Mouse (Mus musculus): ENCODE results near the gene Hoxb1. TPM values are rescaled to one million over a fixed set of nuclear protein-coding genes. Genes with fewer than 3 reads are reported as not detected.
A peak's percentile ranks its signal among the peaks of the same experiment; 100 is the strongest.

The Hoxb1 gene
- not detected in 2 replicates for polyA plus RNA-seq (2016; fragmentation: Nextera tagmentation; extraction: Ambion mirVana)

GRCm38 (mm10) chr11:96365441-96366091 is at the start of gene Hoxb1:
Gene Hoxb1, plus strand, starts transcription at chr11:96365752.
- Histone ChIP-seq H3K27me3 (replicated peaks) (peaks cover 89% of the 10 kb centered on the region), H3K4me1 (replicated peaks) (peaks cover 4% of the 10 kb centered on the region; the same call in 1 of the 2 replicates), H3K4me3 (peak within 1 kb of the TSS; percentile 4; the same call in 1 of the 2 replicates), H3K9me3 (replicated peaks) (no peaks in the 10 kb centered on the region), H3K4me2 (peak within 1 kb of the TSS; percentile 20), H3K9ac (no peak within 1 kb of the TSS), H3K36me3 (no peaks in the 10 kb centered on the region), H3K27ac (ENCODE audit: poor library complexity, severe bottlenecking) (no peak within 1 kb of the TSS)
- WGBS, result 4% methylated on average over 26 of the region's 26 CpGs
- no peak for ATAC-seq (ENCODE audit: insufficient number of reproducible peaks, low FRiP score)

DNA sequence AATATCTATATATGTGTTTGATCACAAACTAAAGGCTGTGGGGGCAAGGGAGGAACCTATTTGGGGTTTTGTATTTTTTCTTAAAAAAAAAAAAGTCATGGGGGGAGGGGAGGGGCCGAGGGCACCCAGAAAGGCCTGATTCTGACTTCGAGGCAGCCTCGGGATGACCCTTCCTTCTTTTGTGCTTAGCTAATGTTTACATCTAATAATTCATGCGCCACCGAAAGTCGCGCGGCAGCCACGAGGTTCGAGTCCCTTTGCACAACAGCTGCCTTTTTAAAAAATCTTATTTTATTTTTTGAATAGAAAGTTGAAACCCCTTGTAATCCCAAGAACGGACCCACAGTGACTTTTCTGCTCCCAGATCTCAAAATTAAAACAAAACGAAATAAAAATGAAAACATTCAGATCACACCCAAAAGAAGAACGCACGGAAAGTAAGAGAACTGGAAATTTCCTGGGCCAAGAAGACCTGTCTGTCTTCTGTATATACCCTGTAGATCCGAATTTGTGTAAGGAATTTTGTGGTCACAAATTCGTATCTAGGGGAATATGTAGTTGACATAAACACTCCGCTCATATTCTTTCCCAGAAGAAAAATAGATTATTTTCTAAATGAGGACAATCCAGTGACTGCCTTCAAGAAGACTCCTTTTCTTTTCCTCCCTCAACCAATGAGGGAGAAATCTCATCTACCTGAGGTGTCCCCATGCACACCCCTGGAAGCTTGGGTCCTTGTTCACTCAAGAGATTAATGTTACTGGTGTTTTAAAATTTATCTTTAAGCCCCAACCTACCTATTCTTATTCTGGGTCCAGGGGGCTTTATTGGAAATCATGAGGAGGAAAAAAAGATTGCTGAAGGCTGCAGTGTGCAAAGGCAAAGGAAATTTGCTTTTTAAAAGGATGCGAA is 48.6 kb upstream of the Hoxb1 start:
- ATAC-seq (ENCODE audit: insufficient number of reproducible peaks, low FRiP score), result no peak
- Histone ChIP-seq H3K4me2 (no peak overlapping the region), H3K4me3 (no peak overlapping the region), H3K27ac (ENCODE audit: poor library complexity, severe bottlenecking) (no peak overlapping the region), H3K9me3 (replicated peaks) (no peaks in the 10 kb centered on the region), H3K36me3 (no peaks in the 10 kb centered on the region), H3K4me1 (replicated peaks) (peaks cover 16% of the 10 kb centered on the region), H3K9ac (no peak overlapping the region), H3K27me3 (replicated peaks) (peaks cover 96% of the 10 kb centered on the region)
- 13% methylated on average over 18 of the region's 18 CpGs for WGBS

GRCm38 (mm10) chr11:96317608-96318367 is 47.8 kb upstream of the Hoxb1 start, which contains the start of gene Hoxb4:
Gene Hoxb4, plus strand, starts transcription at chr11:96318267.
- peak within 1 kb of the TSS; percentile 58; the same call in 1 of the 2 replicates for H3K27ac ChIP-seq (ENCODE audit: poor library complexity, severe bottlenecking)
- WGBS, result 3% methylated on average over 28 of the region's 28 CpGs
- no peaks in the 10 kb centered on the region for H3K36me3 ChIP-seq
- peak within 1 kb of the TSS; percentile 55; the same call in 1 of the 2 replicates for H3K9ac ChIP-seq
- peaks cover 16% of the 10 kb centered on the region for H3K4me1 ChIP-seq (replicated peaks)
- no peaks in the 10 kb centered on the region for H3K9me3 ChIP-seq (replicated peaks)
- ATAC-seq (ENCODE audit: insufficient number of reproducible peaks, low FRiP score), result no peak
- peak within 1 kb of the TSS; percentile 54 for H3K4me3 ChIP-seq
- peaks cover 96% of the 10 kb centered on the region for H3K27me3 ChIP-seq (replicated peaks)
- H3K4me2 ChIP-seq, result peak within 1 kb of the TSS; percentile 66

DNA sequence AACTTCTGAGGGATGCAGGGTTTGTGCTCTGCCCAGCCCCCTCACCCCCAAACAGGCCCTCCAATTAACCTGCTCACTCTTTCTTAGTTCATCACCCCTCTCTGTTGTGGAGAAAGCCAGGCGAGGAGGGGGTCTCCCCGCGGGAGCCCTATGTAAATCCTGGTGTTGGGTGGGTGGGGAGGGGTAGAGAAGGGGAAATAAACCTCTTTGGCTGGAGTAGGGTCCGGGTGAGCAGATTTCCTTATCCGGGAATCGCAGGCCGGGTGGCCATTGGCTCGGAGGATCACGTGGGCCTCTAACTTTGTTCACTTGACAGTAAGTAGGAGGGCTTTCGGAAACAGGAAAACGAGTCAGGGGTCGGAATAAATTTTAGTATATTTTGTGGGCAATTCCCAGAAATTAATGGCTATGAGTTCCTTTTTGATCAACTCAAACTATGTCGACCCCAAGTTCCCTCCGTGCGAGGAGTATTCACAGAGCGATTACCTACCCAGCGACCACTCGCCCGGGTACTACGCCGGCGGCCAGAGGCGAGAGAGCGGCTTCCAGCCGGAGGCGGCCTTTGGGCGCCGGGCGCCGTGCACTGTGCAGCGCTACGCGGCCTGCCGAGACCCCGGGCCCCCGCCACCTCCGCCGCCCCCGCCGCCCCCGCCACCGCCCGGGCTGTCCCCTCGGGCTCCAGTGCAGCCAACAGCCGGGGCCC is 47.0 kb upstream of the Hoxb1 start:
- peak; percentile 74; the same call in 1 of the 2 replicates for ATAC-seq (ENCODE audit: insufficient number of reproducible peaks, low FRiP score)
- Histone ChIP-seq H3K4me2 (peak overlapping the region; percentile 66), H3K9me3 (replicated peaks) (no peaks in the 10 kb centered on the region), H3K27ac (ENCODE audit: poor library complexity, severe bottlenecking) (peak overlapping the region; percentile 58; the same call in 1 of the 2 replicates), H3K36me3 (no peaks in the 10 kb centered on the region), H3K4me1 (replicated peaks) (peaks cover 16% of the 10 kb centered on the region), H3K27me3 (replicated peaks) (peaks cover 96% of the 10 kb centered on the region), H3K4me3 (peak overlapping the region; percentile 54), H3K9ac (peak overlapping the region; percentile 55; the same call in 1 of the 2 replicates)
- under 1% methylated on average over 40 of the region's 45 CpGs for WGBS

- peak overlapping the region; percentile 58 for H3K27ac ChIP-seq (ENCODE audit: poor library complexity, severe bottlenecking)
- H3K4me2 ChIP-seq, result peak overlapping the region; percentile 66
- peak overlapping the region; percentile 54 for H3K4me3 ChIP-seq
- H3K36me3 ChIP-seq, result no peaks in the 10 kb centered on the region
- WGBS, result under 1% methylated on average over 34 of the region's 34 CpGs
- peak overlapping the region; percentile 55; the same call in 1 of the 2 replicates for H3K9ac ChIP-seq
- ATAC-seq (ENCODE audit: insufficient number of reproducible peaks, low FRiP score), result no peak
- H3K9me3 ChIP-seq (replicated peaks), result no peaks in the 10 kb centered on the region
- peaks cover 96% of the 10 kb centered on the region for H3K27me3 ChIP-seq (replicated peaks)
- H3K4me1 ChIP-seq (replicated peaks), result peaks cover 16% of the 10 kb centered on the region
Measured at GRCm38 (mm10) chr11:96319071-96319902, 46.3 kb upstream of the Hoxb1 start.

DNA sequence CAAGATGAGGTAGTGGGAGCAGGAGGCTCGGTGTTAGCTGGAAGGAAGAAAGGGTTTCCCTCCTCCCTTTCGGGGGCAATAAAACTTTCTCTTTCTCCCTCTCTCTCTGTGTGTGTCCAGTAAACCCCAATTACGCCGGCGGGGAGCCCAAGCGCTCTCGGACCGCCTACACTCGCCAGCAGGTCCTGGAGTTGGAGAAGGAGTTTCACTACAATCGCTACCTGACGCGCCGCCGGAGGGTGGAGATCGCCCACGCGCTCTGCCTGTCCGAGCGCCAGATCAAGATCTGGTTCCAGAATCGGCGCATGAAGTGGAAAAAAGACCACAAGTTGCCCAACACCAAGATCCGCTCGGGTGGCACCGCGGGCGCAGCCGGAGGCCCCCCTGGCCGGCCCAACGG is 45.6 kb upstream of the Hoxb1 start:
- WGBS, result 1% methylated on average over 29 of the region's 29 CpGs
- Histone ChIP-seq H3K4me3 (peak overlapping the region; percentile 54), H3K9me3 (replicated peaks) (no peaks in the 10 kb centered on the region), H3K9ac (no peak overlapping the region; the same call in 1 of the 2 replicates), H3K27ac (ENCODE audit: poor library complexity, severe bottlenecking) (peak overlapping the region; percentile 52), H3K4me2 (peak overlapping the region; percentile 66), H3K36me3 (no peaks in the 10 kb centered on the region), H3K4me1 (replicated peaks) (peaks cover 12% of the 10 kb centered on the region), H3K27me3 (replicated peaks) (peaks cover 96% of the 10 kb centered on the region)
- no peak for ATAC-seq (ENCODE audit: insufficient number of reproducible peaks, low FRiP score)

- Histone ChIP-seq H3K9ac (no peak overlapping the region), H3K27me3 (replicated peaks) (peaks cover 96% of the 10 kb centered on the region), H3K4me1 (replicated peaks) (peaks cover 12% of the 10 kb centered on the region), H3K9me3 (replicated peaks) (no peaks in the 10 kb centered on the region), H3K36me3 (no peaks in the 10 kb centered on the region), H3K4me3 (no peak overlapping the region), H3K27ac (ENCODE audit: poor library complexity, severe bottlenecking) (no peak overlapping the region), H3K4me2 (peak overlapping the region; percentile 27)
- no peak for ATAC-seq (ENCODE audit: insufficient number of reproducible peaks, low FRiP score)
- 7% methylated on average over 17 of the region's 17 CpGs for WGBS
Measured at GRCm38 (mm10) chr11:96320688-96321087, 44.9 kb upstream of the Hoxb1 start.

DNA sequence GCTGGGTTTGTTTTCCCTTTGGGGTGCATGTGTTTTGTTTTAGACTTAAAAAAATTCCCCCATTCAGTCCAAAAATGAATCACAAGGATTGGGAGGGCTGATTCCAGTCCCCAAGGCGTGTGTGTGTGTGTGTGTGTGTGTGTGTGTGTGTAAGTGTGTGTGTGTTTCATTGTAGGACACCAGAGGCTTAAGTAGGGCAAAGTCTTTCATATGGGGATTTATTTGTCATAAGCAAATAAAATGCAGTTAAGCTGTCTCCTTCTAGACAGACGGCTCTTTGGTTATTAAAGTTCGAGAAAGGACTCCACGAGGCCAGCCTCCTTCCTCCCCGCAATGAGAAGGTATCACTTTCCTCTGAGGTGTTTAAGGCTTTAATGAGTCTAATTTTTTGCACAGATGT is 43.7 kb upstream of the Hoxb1 start:
- H3K36me3 ChIP-seq, result no peaks in the 10 kb centered on the region
- H3K9me3 ChIP-seq (replicated peaks), result no peaks in the 10 kb centered on the region
- ATAC-seq (ENCODE audit: insufficient number of reproducible peaks, low FRiP score), result no peak
- no peak overlapping the region for H3K4me3 ChIP-seq
- H3K27me3 ChIP-seq (replicated peaks), result peaks cover 96% of the 10 kb centered on the region
- no peak overlapping the region for H3K4me2 ChIP-seq
- H3K9ac ChIP-seq, result no peak overlapping the region
- peaks cover 12% of the 10 kb centered on the region for H3K4me1 ChIP-seq (replicated peaks)
- 28% methylated on average over 5 of the region's 5 CpGs for whole genome bisulfite sequencing
- no peak overlapping the region for H3K27ac ChIP-seq (ENCODE audit: poor library complexity, severe bottlenecking)

- Histone ChIP-seq H3K36me3 (no peaks in the 10 kb centered on the region), H3K4me1 (replicated peaks) (peaks cover 12% of the 10 kb centered on the region), H3K27ac (ENCODE audit: poor library complexity, severe bottlenecking) (no peak overlapping the region), H3K9ac (no peak overlapping the region), H3K9me3 (replicated peaks) (no peaks in the 10 kb centered on the region), H3K4me3 (no peak overlapping the region), H3K27me3 (replicated peaks) (peaks cover 98% of the 10 kb centered on the region), H3K4me2 (no peak overlapping the region)
- no peak for ATAC-seq (ENCODE audit: insufficient number of reproducible peaks, low FRiP score)
- WGBS, result 17% methylated on average over 6 of the region's 6 CpGs
Measured at GRCm38 (mm10) chr11:96322738-96323137, 42.8 kb upstream of the Hoxb1 start.

Measured in heart, embryonic 12.5 days (tissue).